Mouse (Mus musculus) layer of hippocampus, adult 8-10 months (tissue): ENCODE measurements around the gene Lsp1. TPM values are rescaled to one million over a fixed set of nuclear protein-coding genes. Genes with fewer than 3 reads are reported as not detected.

Experiments used
- DNase-seq, 2 experiments: peaks; one replicate each; pipeline ENCODE4 v3.0.0; 2022; ENCODE audit warnings: low spot score in 2 of 2
- total RNA-seq, 4 experiments: library from RNA; stranded (reverse); gene quantifications; 2 replicates each; pipeline ENCODE4 v1.2.4; 2022

Lsp1 gene
- total RNA-seq, 4 experiments from 2014 or later, result 2.2 to 18.3 (median 8.4) TPM

DNA sequence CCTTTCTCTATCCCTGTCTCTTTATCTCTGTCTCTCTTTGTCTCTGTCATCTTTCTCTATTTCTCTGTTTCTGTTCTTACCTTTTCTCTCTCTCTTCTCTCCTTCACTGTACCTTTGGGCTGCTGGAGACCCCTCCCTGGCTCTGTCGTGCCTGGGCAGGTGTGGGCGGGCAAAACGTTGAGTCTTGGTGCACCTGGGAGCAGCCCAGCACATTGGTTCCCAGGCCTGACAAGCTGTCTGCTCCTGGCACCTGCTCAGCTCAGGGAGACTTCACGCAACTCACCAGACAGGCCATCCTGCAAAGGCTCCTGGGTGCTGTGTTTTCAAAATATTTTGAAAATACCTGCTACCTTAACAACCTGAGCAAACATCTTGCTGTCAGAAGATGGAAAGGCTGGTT is 42.6 kb downstream of the Lsp1 start:
- DNase-seq, result no peak

- no peak for DNase-seq
These were observed 45.3 kb downstream of the Lsp1 start for GRCm38 (mm10) chr7:142505942-142506341.

GRCm38 (mm10) chr7:142506501-142506900 is 45.9 kb downstream of the Lsp1 start:
- DNase-seq, result no peak

DNA sequence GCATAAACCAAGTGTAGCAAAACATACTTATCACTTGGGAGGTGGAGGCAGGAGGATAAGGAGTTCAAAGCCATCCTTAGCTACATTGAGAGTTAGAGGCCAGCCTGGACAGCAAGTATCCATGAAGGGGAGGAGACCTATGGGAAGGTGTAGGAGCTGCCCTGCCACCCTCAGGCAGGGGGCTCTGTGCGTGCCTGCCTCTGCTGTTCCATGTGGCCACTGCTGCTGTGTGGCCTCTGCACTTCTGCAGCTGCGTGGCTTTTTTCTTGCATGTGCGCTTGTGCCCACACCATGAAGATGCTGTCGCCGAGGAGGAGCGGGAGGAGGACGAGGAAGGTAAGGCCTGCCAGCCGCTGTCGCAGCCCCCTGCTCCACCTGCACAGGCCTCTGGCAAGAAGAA is 46.8 kb downstream of the Lsp1 start:
- no peak for DNase-seq

DNA sequence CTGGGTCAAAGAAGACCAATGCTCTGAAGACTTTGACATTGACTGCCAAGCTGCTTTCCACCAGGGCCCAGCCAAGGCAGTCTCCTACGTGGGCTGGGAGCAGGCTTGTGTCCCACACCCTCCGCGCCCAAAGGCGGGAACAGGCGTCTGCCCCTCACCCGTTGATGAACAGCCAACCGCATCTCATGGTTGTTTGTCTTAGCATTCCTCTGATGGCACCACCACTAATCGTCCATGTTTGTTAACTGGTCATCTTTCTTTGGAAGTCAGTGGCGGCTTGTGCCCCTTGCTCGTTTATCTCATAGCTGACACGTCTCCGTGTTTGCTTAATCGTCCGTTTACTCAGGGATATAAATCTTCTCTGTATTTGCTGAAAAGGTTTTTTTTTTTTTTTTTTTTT is 48.9 kb downstream of the Lsp1 start:
- DNase-seq, result no peak

DNA sequence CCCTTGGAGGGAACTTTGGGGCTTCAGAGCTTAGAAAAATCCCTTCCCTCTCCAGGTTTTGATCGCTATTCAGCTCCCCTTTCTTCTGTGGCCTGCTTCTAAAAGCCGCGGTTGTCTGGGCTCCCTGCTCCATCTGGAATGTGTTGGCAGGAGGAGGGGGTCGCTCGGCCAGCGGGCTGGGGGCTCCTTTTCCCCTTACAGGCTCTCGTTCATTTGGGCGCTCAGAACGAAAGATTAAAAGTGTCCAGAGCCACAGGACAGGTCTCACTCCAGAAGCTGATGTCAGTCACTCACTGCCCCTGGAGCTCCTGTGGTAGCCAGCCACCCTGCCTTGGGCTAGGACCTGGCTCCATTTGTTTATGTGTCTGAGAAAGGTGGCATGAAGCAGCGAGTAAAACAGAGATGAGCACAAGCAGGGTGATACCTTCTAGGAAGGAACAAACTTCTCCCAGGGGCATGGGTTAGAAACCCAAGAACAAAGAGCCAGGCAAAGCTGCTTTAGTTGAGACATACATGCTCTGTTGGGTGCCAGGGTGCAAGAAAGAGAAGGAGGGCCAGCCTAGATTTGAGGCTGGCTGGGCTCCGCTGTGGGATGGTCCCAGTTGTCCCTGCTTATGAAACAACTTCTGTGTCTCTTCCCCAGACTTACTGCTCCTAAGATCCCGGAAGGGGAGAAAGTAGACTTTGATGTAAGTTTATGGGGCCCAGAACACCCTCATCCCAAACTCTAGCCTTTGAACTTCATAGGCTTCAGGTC is 49.6 kb downstream of the Lsp1 start:
- no peak for DNase-seq

GRCm38 (mm10) chr7:142514048-142514447 is 53.4 kb downstream of the Lsp1 start:
- no peak for DNase-seq

GRCm38 (mm10) chr7:142516221-142516978 is 55.8 kb downstream of the Lsp1 start:
- no peak for DNase-seq

DNA sequence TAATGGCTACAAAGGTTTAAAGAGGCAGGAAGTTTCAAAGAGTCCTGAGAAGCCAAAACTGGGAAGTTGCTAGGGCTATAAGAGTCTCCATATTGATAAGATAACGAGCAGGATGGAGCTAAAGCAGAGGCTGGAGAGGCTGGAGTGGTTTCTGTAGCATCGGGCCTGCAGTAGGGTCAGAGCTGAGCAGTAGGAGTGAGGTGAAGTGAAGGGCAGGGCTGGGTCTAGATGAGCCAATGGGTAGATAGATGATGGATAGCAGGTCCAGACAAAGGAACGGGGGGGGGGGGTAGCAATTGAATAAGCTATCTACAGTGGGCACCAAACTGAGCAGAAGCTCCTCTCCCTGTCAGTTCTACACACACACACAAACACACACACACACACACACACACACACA is 56.9 kb downstream of the Lsp1 start:
- no peak for DNase-seq

- DNase-seq, result no peak
These were observed 59.7 kb downstream of the Lsp1 start for GRCm38 (mm10) chr7:142520331-142520730.

- no peak for DNase-seq
These were observed 61.7 kb downstream of the Lsp1 start for GRCm38 (mm10) chr7:142522352-142522751.

GRCm38 (mm10) chr7:142523200-142523990 is 62.8 kb downstream of the Lsp1 start:
- no peak for DNase-seq

GRCm38 (mm10) chr7:142525342-142526178 is 65.0 kb downstream of the Lsp1 start:
- DNase-seq, result no peak

- DNase-seq, result no peak
These were observed 68.7 kb downstream of the Lsp1 start for GRCm38 (mm10) chr7:142529350-142529749.

DNA sequence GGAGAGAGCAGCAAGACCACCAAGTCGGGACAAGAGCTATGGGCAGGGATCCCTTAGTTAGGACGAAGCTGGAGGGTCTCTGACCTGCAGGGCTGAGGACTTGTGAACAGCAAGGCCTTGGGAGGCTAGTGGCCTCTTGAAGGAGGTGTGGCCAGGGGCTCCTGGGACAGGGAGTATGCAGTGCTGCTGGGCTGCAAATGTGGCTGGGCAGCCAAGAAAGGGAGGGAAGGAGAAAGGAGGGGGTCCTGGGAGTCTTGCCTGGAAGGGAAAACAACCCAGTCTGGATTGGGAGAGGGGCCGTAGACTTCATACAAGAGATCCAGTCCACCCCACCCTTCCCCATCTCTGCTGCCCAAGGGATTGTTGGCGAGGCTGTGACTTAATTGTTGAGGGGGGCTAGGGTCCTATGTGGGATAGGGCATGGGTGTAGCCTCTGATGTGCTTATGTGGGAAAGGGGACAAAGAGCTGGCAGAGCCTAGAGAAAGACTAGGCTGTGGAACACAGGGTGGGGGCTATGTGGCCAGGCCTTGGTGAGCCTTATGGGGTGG is 71.4 kb downstream of the Lsp1 start:
- no peak for DNase-seq

DNA sequence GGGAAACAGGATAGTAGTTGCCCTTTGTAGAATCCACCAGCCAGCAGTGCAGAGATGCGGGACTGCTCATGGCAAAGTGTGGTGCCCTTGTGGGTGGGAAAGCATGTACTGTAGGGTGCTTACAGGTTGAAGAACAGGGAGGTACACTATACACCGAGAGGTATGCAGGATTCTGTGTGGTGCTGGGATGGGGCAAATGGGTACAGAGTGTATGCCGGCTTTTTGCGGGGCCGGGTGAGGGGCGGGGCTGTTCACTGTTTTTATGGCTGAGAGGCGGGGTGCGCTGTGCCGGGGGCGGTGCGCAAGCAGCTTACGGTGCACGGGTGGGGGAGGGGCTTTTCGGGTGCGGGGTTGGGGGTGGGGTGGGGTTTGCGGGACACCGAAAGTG is 72.1 kb downstream of the Lsp1 start, which contains the start of gene Mrpl23:
Gene Mrpl23, plus strand, starts transcription at position 16 of the 388 bp plus-strand sequence.
- no peak for DNase-seq

GRCm38 (mm10) chr7:142533059-142533855 is 72.6 kb downstream of the Lsp1 start:
- peak; percentile 74 to 84 for DNase-seq

DNA sequence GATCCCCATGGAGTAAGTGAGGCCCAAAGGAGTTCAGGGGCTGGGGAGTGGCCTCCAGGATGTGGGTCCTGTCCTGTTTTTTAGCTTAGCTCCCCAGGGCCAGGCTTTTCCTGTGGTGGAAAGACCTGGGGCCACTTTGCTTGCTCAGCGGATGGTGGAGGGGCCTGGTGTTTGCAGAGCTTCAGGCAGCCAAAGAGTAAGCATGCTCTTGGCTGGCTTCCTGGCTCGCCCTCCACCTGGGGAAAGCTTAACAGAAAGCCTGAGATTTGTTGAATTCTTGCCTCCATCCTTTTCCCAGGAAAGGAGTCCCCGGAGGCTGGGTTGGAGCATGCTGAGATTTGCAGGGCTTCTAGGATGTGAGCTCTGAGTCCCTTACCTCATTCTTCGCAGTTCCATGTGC is 74.5 kb downstream of the Lsp1 start:
- no peak for DNase-seq

GRCm38 (mm10) chr7:142535832-142536231 is 75.2 kb downstream of the Lsp1 start:
- DNase-seq, result no peak

DNA sequence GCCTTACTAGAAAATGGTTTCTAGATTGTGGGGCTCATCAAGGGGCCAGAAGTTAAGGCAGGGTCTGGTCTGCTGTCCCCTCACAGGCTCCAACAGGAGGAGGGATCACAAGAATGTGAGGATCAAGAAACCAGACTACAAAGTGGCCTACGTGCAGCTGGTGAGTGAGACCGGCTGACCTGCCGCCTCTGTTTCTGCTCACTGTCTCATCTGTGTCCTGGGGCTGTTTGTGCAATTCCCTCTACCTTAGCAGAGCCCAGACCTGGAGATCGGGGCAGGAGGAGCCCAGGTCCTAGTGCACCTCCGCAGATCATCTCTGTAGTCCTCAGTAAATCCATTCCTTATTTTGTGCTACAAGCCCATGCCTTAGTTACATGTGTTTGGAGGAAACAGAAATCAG is 76.6 kb downstream of the Lsp1 start:
- no peak for DNase-seq
